Mouse (Mus musculus) liver, embryonic 16.5 days (tissue): ENCODE data around the gene Kif1bp. TPM values are rescaled to one million over a fixed set of nuclear protein-coding genes. Genes with fewer than 3 reads are reported as not detected.
A peak's percentile ranks its signal among the peaks of the same experiment; 100 is the strongest.

ENCODE experiments used
- ATAC-seq: fragments of 200-750 bp; cut with Nextera tagmentation; 2 replicates; pipeline ENCODE4 v1.8.0; 2017; ENCODE audit warnings: low read depth, mild to moderate bottlenecking, moderate number of reproducible peaks, moderate library complexity
- H3K27ac ChIP-seq: fragments of 300-500 bp; sonication (generic); 2 replicates; pipeline ENCODE4 v1.5.1; 2014; ENCODE audit warnings: mild to moderate bottlenecking, low read length
- H3K27me3 ChIP-seq: fragments of 300-500 bp; sonication (generic); 2 replicates; pipeline ENCODE4 v1.6.1; 2014; ENCODE audit warnings: low read depth, low read length, mixed read lengths; ENCODE audit not compliant: control insufficient read depth, insufficient read depth
- H3K36me3 ChIP-seq: fragments of 300-500 bp; sonication (generic); 2 replicates; pipeline ENCODE4 v1.6.1; 2014; ENCODE audit warnings: mild to moderate bottlenecking; ENCODE audit not compliant: control insufficient read depth, insufficient read depth
- H3K4me1 ChIP-seq: fragments of 300-500 bp; sonication (generic); 2 replicates; pipeline ENCODE4 v1.6.1; 2014; ENCODE audit warnings: low read depth, low read length, mixed read lengths; ENCODE audit not compliant: control insufficient read depth
- H3K4me2 ChIP-seq: fragments of 300-500 bp; sonication (generic); 2 replicates; pipeline ENCODE4 v1.6.1; 2014; ENCODE audit warnings: low read depth, low read length, mixed read lengths
- H3K4me3 ChIP-seq: fragments of 300-500 bp; sonication (generic); 2 replicates; pipeline ENCODE4 v1.5.1; 2014; ENCODE audit warnings: low read depth, mild to moderate bottlenecking, low read length
- H3K9ac ChIP-seq: fragments of 300-500 bp; sonication (generic); 2 replicates; pipeline ENCODE4 v1.6.1; 2014; ENCODE audit warnings: low read depth, low read length
- H3K9me3 ChIP-seq: fragments of 300-500 bp; sonication (generic); replicated peaks from 2 replicates; pipeline ENCODE4 v1.6.1; 2016; ENCODE audit warnings: low read length; ENCODE audit not compliant: control insufficient read depth
- WGBS: fragments of 180-500 bp; shearing (Covaris S2); extraction: QIAGEN DNeasy Blood & Tissue Kit; methylation state at CpG from one replicate; pipeline ENCODE4 v1.1.7; 2014; ENCODE audit not compliant: insufficient replicate concordance; 5-methylcytosine and 5-hydroxymethylcytosine counted together
- polyA plus RNA-seq: library from polyadenylated mRNA; unstranded; fragments of >200 nt; fragmentation: Nextera tagmentation; extraction: Ambion mirVana; gene quantifications from 2 replicates; pipeline ENCODE4 v1.2.1, GENCODE M21; 2015

Kif1bp gene
- polyA plus RNA-seq, 1 experiment from 2014 or later: 9.9 TPM

GRCm38 (mm10) chr10:62546441-62546840 is 31.8 kb downstream of the Kif1bp start:
- 63% methylated on average over 10 of the region's 10 CpGs for WGBS
- Histone ChIP-seq H3K4me3 (no peak overlapping the region), H3K27ac (no peak overlapping the region), H3K27me3 (no peaks in the 10 kb centered on the region), H3K4me2 (no peak overlapping the region), H3K9me3 (no peaks in the 10 kb centered on the region), H3K36me3 (no peaks in the 10 kb centered on the region), H3K4me1 (peaks cover 6% of the 10 kb centered on the region; the same call in 1 of the 2 replicates), H3K9ac (no peak overlapping the region)
- ATAC-seq: no peak

DNA sequence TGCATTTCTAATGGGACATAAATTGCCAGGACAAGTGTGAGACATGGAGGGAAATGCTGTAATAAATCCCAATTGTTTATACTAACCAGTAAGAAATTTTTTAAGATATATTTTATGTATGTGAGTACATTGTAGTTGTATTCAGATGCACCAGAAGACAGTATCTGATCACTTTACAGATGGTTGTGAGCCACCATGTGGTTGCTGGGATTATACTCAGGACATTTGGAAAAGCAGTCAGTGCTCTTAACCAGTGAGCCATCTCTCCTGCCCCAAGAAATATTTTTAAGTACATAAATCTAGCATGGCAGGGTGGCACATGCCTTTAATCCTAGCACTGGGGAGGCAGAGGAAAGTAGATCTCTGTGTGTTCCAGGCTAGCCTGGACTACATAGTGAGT is 32.5 kb downstream of the Kif1bp start:
- Histone ChIP-seq H3K9me3 (no peaks in the 10 kb centered on the region), H3K27me3 (no peaks in the 10 kb centered on the region), H3K36me3 (no peaks in the 10 kb centered on the region), H3K4me1 (peaks cover 11% of the 10 kb centered on the region), H3K9ac (no peak overlapping the region), H3K4me2 (no peak overlapping the region), H3K27ac (no peak overlapping the region), H3K4me3 (no peak overlapping the region)
- ATAC-seq: no peak

- Histone ChIP-seq H3K27me3 (no peaks in the 10 kb centered on the region), H3K9ac (no peak overlapping the region), H3K36me3 (no peaks in the 10 kb centered on the region), H3K4me2 (no peak overlapping the region), H3K9me3 (no peaks in the 10 kb centered on the region), H3K4me3 (no peak overlapping the region), H3K4me1 (peaks cover 14% of the 10 kb centered on the region), H3K27ac (peak overlapping the region; percentile 71)
- WGBS: 77% methylated on average over 4 of the region's 4 CpGs
- no peak for ATAC-seq
These were observed 33.9 kb downstream of the Kif1bp start for GRCm38 (mm10) chr10:62544316-62544715.

- H3K27me3 ChIP-seq: no peaks in the 10 kb centered on the region
- peak overlapping the region; percentile 71 for H3K27ac ChIP-seq
- 22% methylated on average over 12 of the region's 12 CpGs for WGBS
- peaks cover 14% of the 10 kb centered on the region for H3K4me1 ChIP-seq
- H3K4me2 ChIP-seq: peak overlapping the region; percentile 5; the same call in 1 of the 2 replicates
- H3K9me3 ChIP-seq: no peaks in the 10 kb centered on the region
- no peak overlapping the region for H3K9ac ChIP-seq
- 0 out of 2 replicates have a peak overlapping the region, but pooled peaks have one; percentile 3 for H3K4me3 ChIP-seq
- ATAC-seq: peak; percentile 47
- no peaks in the 10 kb centered on the region for H3K36me3 ChIP-seq
These were observed 34.9 kb downstream of the Kif1bp start for GRCm38 (mm10) chr10:62543399-62543808.

DNA sequence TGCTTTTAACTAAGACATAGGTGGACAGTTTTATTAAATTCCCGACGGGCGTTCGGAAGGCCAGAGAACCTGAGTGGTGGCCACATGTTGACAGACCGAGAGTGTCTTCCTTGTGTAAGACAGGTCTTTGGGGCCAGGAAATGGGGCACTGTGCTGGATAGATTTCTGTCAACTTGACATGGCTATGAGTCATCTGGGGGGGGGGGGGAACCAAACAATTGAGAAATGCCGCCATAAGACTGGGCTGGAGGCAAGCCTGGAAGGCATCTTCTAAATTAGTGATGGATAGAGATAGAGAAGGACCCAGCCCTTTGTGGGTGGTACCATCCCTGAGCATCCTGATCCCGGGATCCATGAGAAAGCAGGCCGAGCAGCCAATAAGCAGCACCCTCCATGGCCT is 35.3 kb downstream of the Kif1bp start:
- H3K27ac ChIP-seq: peak overlapping the region; percentile 71
- peak overlapping the region; percentile 5; the same call in 1 of the 2 replicates for H3K4me2 ChIP-seq
- 0 out of 2 replicates have a peak overlapping the region, but pooled peaks have one; percentile 3 for H3K4me3 ChIP-seq

GRCm38 (mm10) chr10:62542507-62542906 is 35.8 kb downstream of the Kif1bp start:
- no peak overlapping the region for H3K4me3 ChIP-seq
- no peak for ATAC-seq
- 0 out of 2 replicates have a peak overlapping the region, but pooled peaks have one; percentile 19 for H3K27ac ChIP-seq
- H3K9me3 ChIP-seq: no peaks in the 10 kb centered on the region
- 62% methylated on average over 11 of the region's 12 CpGs for WGBS
- H3K9ac ChIP-seq: no peak overlapping the region
- no peaks in the 10 kb centered on the region for H3K36me3 ChIP-seq
- H3K27me3 ChIP-seq: no peaks in the 10 kb centered on the region
- no peak overlapping the region for H3K4me2 ChIP-seq
- peaks cover 14% of the 10 kb centered on the region for H3K4me1 ChIP-seq

More for the DNA sequence above, 35.3 kb downstream of the Kif1bp start:
- ATAC-seq: no peak
- H3K4me1 ChIP-seq: peaks cover 14% of the 10 kb centered on the region
- H3K36me3 ChIP-seq: no peaks in the 10 kb centered on the region
- WGBS: 59% methylated on average over 8 of the region's 8 CpGs
- H3K9ac ChIP-seq: no peak overlapping the region
- no peaks in the 10 kb centered on the region for H3K9me3 ChIP-seq
- H3K27me3 ChIP-seq: no peaks in the 10 kb centered on the region

DNA sequence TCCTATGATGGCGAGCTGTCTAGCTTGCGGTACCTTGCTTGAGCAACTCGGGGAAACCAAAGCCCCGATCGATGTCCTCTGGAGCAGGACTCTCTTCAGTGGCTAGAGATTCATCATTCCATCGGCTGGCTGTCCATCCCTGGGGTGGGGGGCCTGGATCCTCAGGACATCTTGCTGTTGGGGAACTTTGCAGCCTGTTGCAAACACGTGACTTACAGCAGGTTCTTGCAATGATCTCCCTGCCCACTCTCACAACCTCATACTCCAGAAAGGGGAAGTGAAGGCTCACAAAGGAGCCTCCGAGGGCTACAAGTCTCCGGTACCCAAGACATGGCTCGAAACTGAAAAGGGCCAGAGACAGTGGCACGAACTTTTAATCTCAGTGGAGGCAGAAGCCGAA is 36.8 kb downstream of the Kif1bp start:
- Histone ChIP-seq H3K9ac (no peak overlapping the region), H3K27ac (peak overlapping the region; percentile 68), H3K27me3 (no peaks in the 10 kb centered on the region), H3K4me2 (no peak overlapping the region), H3K9me3 (no peaks in the 10 kb centered on the region), H3K36me3 (no peaks in the 10 kb centered on the region), H3K4me3 (no peak overlapping the region), H3K4me1 (peaks cover 14% of the 10 kb centered on the region)
- 53% methylated on average over 12 of the region's 12 CpGs for WGBS
- no peak for ATAC-seq

DNA sequence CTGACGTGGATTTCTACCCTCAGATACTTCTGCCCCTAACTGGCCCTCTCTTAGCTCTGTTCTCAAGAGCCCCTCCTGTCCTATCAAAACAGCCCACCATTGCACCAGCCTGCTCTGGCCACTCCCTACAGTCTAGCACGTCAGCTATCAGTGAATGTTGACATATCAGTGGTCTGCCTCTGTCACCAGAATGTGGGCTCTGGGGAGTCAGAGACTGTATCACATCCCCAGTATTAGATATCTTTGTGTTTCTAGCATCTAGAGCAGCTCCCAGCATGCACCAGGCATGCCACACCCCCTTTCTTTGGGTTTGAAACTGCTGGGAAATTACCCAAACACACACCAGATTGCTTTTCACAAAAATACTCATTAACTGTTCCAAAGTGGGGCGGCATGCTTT is 37.5 kb downstream of the Kif1bp start:
- WGBS: 32% methylated on average over 3 of the region's 3 CpGs
- ATAC-seq: peak; percentile 75
- Histone ChIP-seq H3K36me3 (no peaks in the 10 kb centered on the region), H3K9ac (no peak overlapping the region), H3K4me2 (no peak overlapping the region), H3K27me3 (no peaks in the 10 kb centered on the region), H3K4me1 (peaks cover 14% of the 10 kb centered on the region), H3K9me3 (no peaks in the 10 kb centered on the region), H3K27ac (no peak overlapping the region), H3K4me3 (no peak overlapping the region)

GRCm38 (mm10) chr10:62534509-62534908 is 43.7 kb downstream of the Kif1bp start:
- ATAC-seq: no peak
- Histone ChIP-seq H3K9ac (no peak overlapping the region), H3K4me3 (no peak overlapping the region), H3K9me3 (no peaks in the 10 kb centered on the region), H3K27ac (no peak overlapping the region), H3K4me1 (no peaks in the 10 kb centered on the region), H3K27me3 (no peaks in the 10 kb centered on the region), H3K36me3 (no peaks in the 10 kb centered on the region), H3K4me2 (no peak overlapping the region)
- 76% methylated on average over 7 of the region's 7 CpGs for WGBS
